In the genomic region with DNA sequence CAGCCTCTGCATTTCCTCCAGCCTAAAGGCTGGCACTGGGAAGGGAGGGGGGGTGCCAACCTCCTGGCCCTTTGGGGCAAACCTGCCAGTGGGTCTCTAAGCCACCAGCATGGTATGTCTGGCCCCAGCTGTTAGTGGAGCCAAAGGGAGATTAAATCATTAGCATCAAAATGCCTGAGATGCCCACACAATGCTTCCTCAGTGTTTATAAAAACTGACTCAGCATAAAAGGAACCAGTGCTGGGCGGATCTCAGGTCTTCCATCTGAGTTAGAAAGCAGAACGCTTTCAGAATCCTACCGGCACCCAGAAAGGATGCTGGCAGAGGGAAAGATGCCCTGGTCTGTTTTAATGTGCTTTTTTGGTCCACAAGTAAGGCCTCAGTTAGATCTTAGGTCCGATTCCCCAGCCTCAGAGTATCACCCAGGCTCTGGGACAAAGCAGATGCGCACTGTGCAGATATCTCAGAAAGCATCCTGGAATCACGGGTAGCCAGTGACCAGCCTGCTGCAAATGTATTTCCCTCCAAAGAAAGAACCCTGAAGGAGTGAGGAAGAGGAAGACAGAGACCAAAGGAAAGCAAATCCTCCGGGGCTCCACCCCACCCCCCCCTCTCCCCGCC, we compare ENCODE assay signal across 11 mouse cellular contexts. TPM values are rescaled to one million over a fixed set of nuclear protein-coding genes. Genes with fewer than 3 reads are reported as not detected.
DNase-seq lines count a peak whose midpoint lies in the region; ATAC-seq and TF ChIP-seq lines count a peak whose summit lies in the region.
"Had no signal": no experiment of that assay in that cellular context is flagged by ENCODE, and none has a peak within 500 bp of the region (broad histone marks: within the 10 kb centered on the region; RNA-seq: fewer than 3 reads in every experiment).

No protein-coding gene starts in this region.

- no peak for TF ChIP-seq POLR2A in lung, adult 2 months (IDR thresholded peaks at IDR 0.05; ENCODE audit: borderline replicate concordance, extremely low read depth, low read depth, low read length)

- intact Hi-C loops in left cerebral cortex, postnatal 25 days (cut with DNase I) = no loop called here

- H3K9ac ChIP-seq in ES-E14 (ENCODE audit: insufficient read depth, low read depth, low read length, poor library complexity, severe bottlenecking) = no peak overlapping the region; the same call in 1 of the 2 replicates
- no peak overlapping the region for H3K9ac ChIP-seq in forebrain, postnatal 0 days
- H3K9ac ChIP-seq: embryonic facial prominence, embryonic 15.5 days had no signal

- peaks cover 6 to 23% of the 10 kb centered on the region in 2 experiments; a peak in 3 of 4 replicates for H3K4me1 ChIP-seq in ES-E14 (ENCODE audit: control insufficient read depth in 2 of 2, insufficient read depth in 2 of 2, low read length in 2 of 2, poor library complexity in 1 of 2)
- H3K4me1 ChIP-seq in forebrain, postnatal 0 days (ENCODE audit: insufficient read depth) = no peaks in the 10 kb centered on the region
- H3K4me1 ChIP-seq in lung, adult 2 months (ENCODE audit: control insufficient read depth, insufficient read depth, low read length) = peaks cover 9% of the 10 kb centered on the region

- H3K4me2 ChIP-seq in forebrain, postnatal 0 days (ENCODE audit: low read depth) = no peak overlapping the region
- H3K4me2 ChIP-seq: embryonic facial prominence, embryonic 15.5 days had no signal

- in situ Hi-C loops in ES-E14 (cut with MboI; ENCODE audit: low sequenced_read_pairs in 2 of 2, unreplicated experiment in 2 of 2) = no loop called here

- WGBS in forebrain, postnatal 0 days = 13% methylated on average over 8 of the region's 8 CpGs
- WGBS in lung, adult 2 months = 48% methylated on average over 8 of the region's 8 CpGs

- no peaks in the 10 kb centered on the region for H3K27me3 ChIP-seq in forebrain, postnatal 0 days (ENCODE audit: insufficient read depth, low read length)
- H3K27me3 ChIP-seq: embryonic facial prominence, embryonic 15.5 days had no signal

- no peaks in the 10 kb centered on the region for H3K36me3 ChIP-seq in ES-E14 (ENCODE audit: control insufficient read depth, insufficient read depth, low read length, poor library complexity, severe bottlenecking)
- no peaks in the 10 kb centered on the region for H3K36me3 ChIP-seq in forebrain, postnatal 0 days (ENCODE audit: insufficient read depth)
- H3K36me3 ChIP-seq: embryonic facial prominence, embryonic 15.5 days had no signal

- peak; percentile 88 for ATAC-seq in forebrain, postnatal 0 days
- peak; percentile 34 for ATAC-seq in megakaryocyte-erythroid progenitor cell, adult 5-6 weeks (replicated peaks; ENCODE audit: low FRiP score, low TSS enrichment, poor library complexity, severe bottlenecking)

- no peak for TF ChIP-seq CTCF in forebrain, postnatal 0 days (IDR thresholded peaks at IDR 0.05; ENCODE audit: low read depth)
- no peak for TF ChIP-seq CTCF in lung, adult 2 months (IDR thresholded peaks at IDR 0.05; ENCODE audit: insufficient read depth, low read length)

- no peaks in the 10 kb centered on the region for H3K9me3 ChIP-seq in ES-E14 (ENCODE audit: control insufficient read depth, insufficient read depth, low read depth, low read length)
- H3K9me3 ChIP-seq in forebrain, postnatal 0 days (ENCODE audit: low read length) = no peaks in the 10 kb centered on the region
- H3K9me3 ChIP-seq: embryonic facial prominence, embryonic 15.5 days had no signal

- no peak overlapping the region for H3K27ac ChIP-seq in ES-E14 (ENCODE audit: insufficient read depth, low read depth, low read length, poor library complexity, severe bottlenecking)
- 0 out of 2 replicates have a peak overlapping the region, but pooled peaks have one; percentile 23 for H3K27ac ChIP-seq in forebrain, postnatal 0 days (ENCODE audit: low read depth, low read length)
- H3K27ac ChIP-seq: embryonic facial prominence, embryonic 15.5 days; heart, adult 2 months had no signal

- H3K4me3 ChIP-seq in ES-E14 (ENCODE audit: insufficient read depth in 1 of 2, low read depth in 1 of 2, low read length in 2 of 2, poor library complexity in 1 of 2, severe bottlenecking in 1 of 2) = 0 out of 4 replicates have a peak overlapping the region, but pooled peaks of 1 of the 2 experiments have one; percentile 8
- H3K4me3 ChIP-seq in forebrain, postnatal 0 days (ENCODE audit: low read depth, low read length) = no peak overlapping the region
- no peak overlapping the region for H3K4me3 ChIP-seq in lung, adult 2 months (replicated peaks; ENCODE audit: extremely low read depth, low read depth, low read length)
- H3K4me3 ChIP-seq: embryonic facial prominence, embryonic 15.5 days; heart, adult 2 months had no signal

- DNase-seq in ES-E14 (ENCODE audit: low read depth, low spot score) (no peak), NIH3T3 (ENCODE audit: low read depth) (peak; percentile 20)
- DNase-seq in forebrain, postnatal 0 days = peak; percentile 54
- DNase-seq in lung, adult 2 months = no peak
- DNase-seq in kidney, adult 11 months = no peak
- DNase-seq in left cerebral cortex, postnatal 25 days (ENCODE audit: low spot score in 2 of 2) = no peak
- DNase-seq in T-cell, adult 2 months (ENCODE audit: low spot score) = no peak
- DNase-seq: heart, adult 2 months; lung, postnatal 14 days had no signal

TF ChIP-seq in ES-E14, 5 proteins besides CTCF, POLR2A, EP300 and RAD21:
- TF ChIP-seq HCFC1 (IDR thresholded peaks at IDR 0.05; ENCODE audit: borderline replicate concordance, insufficient read depth, low read length) (no peak), CHD2 (IDR thresholded peaks at IDR 0.05; ENCODE audit: low read depth, low read length) (no peak), MAFK (IDR thresholded peaks at IDR 0.05; ENCODE audit: insufficient read depth, low read depth, low read length) (peak; percentile 99)
TF ChIP-seq in ES-E14: peak in this region for 1.

RNA-seq across cellular contexts. Expression of gene Armc2, which starts 53.3 kb away (rescaled TPM):
- 0.32 and 1.0 TPM in 2 replicates for total RNA-seq in ES-E14 (2012; rRNA removed)
- total RNA-seq in forebrain, postnatal 0 days (2014; rRNA removed) = 9.8 and 11.4 TPM in 2 replicates
- 10.1 and 14.1 TPM in 2 replicates for polyA plus RNA-seq in forebrain, postnatal 0 days (2015; fragmentation: Nextera tagmentation; extraction: Ambion mirVana)
- total RNA-seq in megakaryocyte-erythroid progenitor cell, adult 5-6 weeks (2014; fragmentation: Nextera tagmentation) = 1.7 TPM in 1 of 2 replicates, not detected in the other
- total RNA-seq in megakaryocyte-erythroid progenitor cell, adult 5-6 weeks (2017) = 0.04 and 0.28 TPM in 2 replicates
- 1.2 and 1.5 TPM in 2 replicates for polyA plus RNA-seq in lung, adult 2 months (2012; rRNA removed)
- total RNA-seq in left cerebral cortex, postnatal 25 days (2021) = 10 to 100 TPM; 14.2 to 15.8 TPM

Comparison
In these comparisons a context has a peak if more than half of its experiments do, and no peak if none do; other contexts are left out.
1. DNase-seq: peak in NIH3T3 (single experiment) and forebrain, postnatal 0 days (single experiment); none in ES-E14 (single experiment), lung, adult 2 months (single experiment), kidney, adult 11 months (single experiment), left cerebral cortex, postnatal 25 days (0 of 2) and T-cell, adult 2 months (single experiment).